Mouse (Mus musculus): ENCODE measurements around the gene Spata25. TPM values are rescaled to one million over a fixed set of nuclear protein-coding genes. Genes with fewer than 3 reads are reported as not detected.
A peak's percentile ranks its signal among the peaks of the same experiment; 100 is the strongest.
"Not testable (repeated sequence)": the region's sequence is repeated elsewhere in the genome, so short reads cannot be mapped to it uniquely, and the experiment has no call there.

Gene Spata25
- total RNA-seq, 2 experiments from 2014 or later = 0.43 TPM; not detected in 1

GRCm38 (mm10) chr2:164805332-164805718, 23.0 kb downstream of the Spata25 start:
- DNase-seq (ENCODE audit: low spot score in 2 of 2) = no peak

GRCm38 (mm10) chr2:164804533-164805331, 23.6 kb downstream of the Spata25 start, which contains the start of the genes Acot8 and Zswim3:
TSS of gene Acot8 (minus strand) at chr2:164804882.
TSS of gene Zswim3 (plus strand) at chr2:164805098.
- DNase-seq (ENCODE audit: low spot score in 2 of 2) = peak; percentile 97 to 100

GRCm38 (mm10) chr2:164803921-164804313, 24.4 kb downstream of the Spata25 start:
- no peak for DNase-seq (ENCODE audit: low spot score in 2 of 2)

- no peak for DNase-seq (ENCODE audit: low spot score in 2 of 2)
Measured at GRCm38 (mm10) chr2:164803201-164803920, 25.0 kb downstream of the Spata25 start.

- no peak for DNase-seq (ENCODE audit: low spot score in 2 of 2)
Measured at GRCm38 (mm10) chr2:164800252-164801004, 27.9 kb downstream of the Spata25 start.

- not testable (repeated sequence) for DNase-seq (ENCODE audit: low spot score in 2 of 2)
Measured at GRCm38 (mm10) chr2:164798554-164798953, 29.8 kb downstream of the Spata25 start.

- DNase-seq (ENCODE audit: low spot score in 2 of 2) = no peak
Measured at GRCm38 (mm10) chr2:164795868-164796267, 32.5 kb downstream of the Spata25 start.

- peak; percentile 68 to 94 for DNase-seq (ENCODE audit: low spot score in 2 of 2)
Measured at GRCm38 (mm10) chr2:164794293-164794692, 34.0 kb downstream of the Spata25 start.

- no peak for DNase-seq (ENCODE audit: low spot score in 2 of 2)
Measured at GRCm38 (mm10) chr2:164793772-164794171, 34.6 kb downstream of the Spata25 start.

- DNase-seq (ENCODE audit: low spot score in 2 of 2) = peak in 1 of 2 experiments; percentile 69
Measured at GRCm38 (mm10) chr2:164793236-164793635, 35.1 kb downstream of the Spata25 start.

- no peak for DNase-seq (ENCODE audit: low spot score in 2 of 2)
Measured at GRCm38 (mm10) chr2:164792400-164793190, 35.7 kb downstream of the Spata25 start.

GRCm38 (mm10) chr2:164791841-164792261, 36.5 kb downstream of the Spata25 start:
- no peak for DNase-seq (ENCODE audit: low spot score in 2 of 2)

- no peak for DNase-seq (ENCODE audit: low spot score in 2 of 2)
Measured at GRCm38 (mm10) chr2:164790451-164790850, 37.9 kb downstream of the Spata25 start.

- DNase-seq (ENCODE audit: low spot score in 2 of 2) = no peak
Measured at GRCm38 (mm10) chr2:164788411-164788810, 39.9 kb downstream of the Spata25 start.

- DNase-seq (ENCODE audit: low spot score in 2 of 2) = no peak
Measured at GRCm38 (mm10) chr2:164787779-164788178, 40.6 kb downstream of the Spata25 start.

GRCm38 (mm10) chr2:164787032-164787431, 41.3 kb downstream of the Spata25 start:
- DNase-seq (ENCODE audit: low spot score in 2 of 2) = no peak

- DNase-seq (ENCODE audit: low spot score in 2 of 2) = no peak
Measured at GRCm38 (mm10) chr2:164786388-164786885, 41.9 kb downstream of the Spata25 start.

GRCm38 (mm10) chr2:164785481-164786387, 42.6 kb downstream of the Spata25 start, which contains the start of gene Snx21:
TSS of gene Snx21 (plus strand) at chr2:164785823.
- peak; percentile 85 to 90 for DNase-seq (ENCODE audit: low spot score in 2 of 2)

- no peak for DNase-seq (ENCODE audit: low spot score in 2 of 2)
Measured at GRCm38 (mm10) chr2:164784869-164785420, 43.4 kb downstream of the Spata25 start.

Measured in layer of hippocampus, adult 18-20 months (tissue).